Mouse (Mus musculus): ENCODE data around the gene Msh3.

The Msh3 gene

GRCm38 (mm10) chr13:92293883-92294282, 60.9 kb downstream of the Msh3 start:
- Histone ChIP-seq H3K36me3 (ENCODE audit: insufficient read depth, low read length) (peaks cover 45% of the 10 kb centered on the region), H3K4me3 (replicated peaks; ENCODE audit: low read length) (no peak overlapping the region), H3K9me3 (ENCODE audit: low read length) (no peaks in the 10 kb centered on the region), H3K27me3 (ENCODE audit: insufficient read depth, low read length) (no peaks in the 10 kb centered on the region), H3K4me1 (replicated peaks; ENCODE audit: low read depth, low read length) (no peaks in the 10 kb centered on the region)
- no peak for TF ChIP-seq CTCF (conservative IDR thresholded peaks at IDR 0.05; ENCODE audit: low read length)
- no peak for TF ChIP-seq NANOG (IDR thresholded peaks at IDR 0.05; ENCODE audit: borderline replicate concordance, low read length)
- no peak for TF ChIP-seq POU5F1 (IDR thresholded peaks at IDR 0.05; ENCODE audit: borderline replicate concordance, low read length)

- Histone ChIP-seq H3K9me3 (ENCODE audit: low read length) (no peaks in the 10 kb centered on the region), H3K36me3 (ENCODE audit: insufficient read depth, low read length) (peaks cover 44% of the 10 kb centered on the region), H3K4me3 (replicated peaks; ENCODE audit: low read length) (no peak overlapping the region), H3K4me1 (replicated peaks; ENCODE audit: low read depth, low read length) (no peaks in the 10 kb centered on the region), H3K27me3 (ENCODE audit: insufficient read depth, low read length) (no peaks in the 10 kb centered on the region)
- TF ChIP-seq CTCF (conservative IDR thresholded peaks at IDR 0.05; ENCODE audit: low read length) (no peak), NANOG (IDR thresholded peaks at IDR 0.05; ENCODE audit: borderline replicate concordance, low read length) (no peak), POU5F1 (IDR thresholded peaks at IDR 0.05; ENCODE audit: borderline replicate concordance, low read length) (no peak)
Measured at GRCm38 (mm10) chr13:92291605-92292004, 63.2 kb downstream of the Msh3 start.

GRCm38 (mm10) chr13:92277027-92277426, 77.8 kb downstream of the Msh3 start:
- Histone ChIP-seq H3K4me3 (replicated peaks; ENCODE audit: low read length) (no peak overlapping the region), H3K27me3 (ENCODE audit: insufficient read depth, low read length) (no peaks in the 10 kb centered on the region), H3K4me1 (replicated peaks; ENCODE audit: low read depth, low read length) (no peaks in the 10 kb centered on the region), H3K9me3 (ENCODE audit: low read length) (no peaks in the 10 kb centered on the region), H3K36me3 (ENCODE audit: insufficient read depth, low read length) (peaks cover 14% of the 10 kb centered on the region)
- no peak for TF ChIP-seq NANOG (IDR thresholded peaks at IDR 0.05; ENCODE audit: borderline replicate concordance, low read length)

GRCm38 (mm10) chr13:92275292-92275691, 79.5 kb downstream of the Msh3 start:
- Histone ChIP-seq H3K27me3 (ENCODE audit: insufficient read depth, low read length) (no peaks in the 10 kb centered on the region), H3K4me1 (replicated peaks; ENCODE audit: low read depth, low read length) (no peaks in the 10 kb centered on the region), H3K4me3 (replicated peaks; ENCODE audit: low read length) (no peak overlapping the region), H3K9me3 (ENCODE audit: low read length) (no peaks in the 10 kb centered on the region), H3K36me3 (ENCODE audit: insufficient read depth, low read length) (peaks cover 14% of the 10 kb centered on the region)
- TF ChIP-seq CTCF (conservative IDR thresholded peaks at IDR 0.05; ENCODE audit: low read length) (no peak), NANOG (IDR thresholded peaks at IDR 0.05; ENCODE audit: borderline replicate concordance, low read length) (no peak), POU5F1 (IDR thresholded peaks at IDR 0.05; ENCODE audit: borderline replicate concordance, low read length) (no peak)

GRCm38 (mm10) chr13:92274274-92275198, 80.3 kb downstream of the Msh3 start:
- peaks cover 14% of the 10 kb centered on the region for H3K36me3 ChIP-seq (ENCODE audit: insufficient read depth, low read length)
- H3K9me3 ChIP-seq (ENCODE audit: low read length) = no peaks in the 10 kb centered on the region
- no peak overlapping the region for H3K4me3 ChIP-seq (replicated peaks; ENCODE audit: low read length)
- H3K27me3 ChIP-seq (ENCODE audit: insufficient read depth, low read length) = no peaks in the 10 kb centered on the region
- no peaks in the 10 kb centered on the region for H3K4me1 ChIP-seq (replicated peaks; ENCODE audit: low read depth, low read length)
- TF ChIP-seq CTCF (conservative IDR thresholded peaks at IDR 0.05; ENCODE audit: low read length) (no peak), POU5F1 (IDR thresholded peaks at IDR 0.05; ENCODE audit: borderline replicate concordance, low read length) (no peak), NANOG (IDR thresholded peaks at IDR 0.05; ENCODE audit: borderline replicate concordance, low read length) (no peak)

GRCm38 (mm10) chr13:92267076-92267475, 87.7 kb downstream of the Msh3 start:
- Histone ChIP-seq H3K4me3 (replicated peaks; ENCODE audit: low read length) (no peak overlapping the region), H3K9me3 (ENCODE audit: low read length) (no peaks in the 10 kb centered on the region), H3K27me3 (ENCODE audit: insufficient read depth, low read length) (no peaks in the 10 kb centered on the region), H3K4me1 (replicated peaks; ENCODE audit: low read depth, low read length) (0 out of 2 replicates have a peak, but pooled peaks cover 4% of the 10 kb centered on the region), H3K36me3 (ENCODE audit: insufficient read depth, low read length) (peaks cover 18% of the 10 kb centered on the region)
- no peak for TF ChIP-seq POU5F1 (IDR thresholded peaks at IDR 0.05; ENCODE audit: borderline replicate concordance, low read length)
- no peak for TF ChIP-seq CTCF (conservative IDR thresholded peaks at IDR 0.05; ENCODE audit: low read length)
- TF ChIP-seq NANOG (IDR thresholded peaks at IDR 0.05; ENCODE audit: borderline replicate concordance, low read length) = no peak

- Histone ChIP-seq H3K36me3 (ENCODE audit: insufficient read depth, low read length) (peaks cover 38% of the 10 kb centered on the region), H3K4me1 (replicated peaks; ENCODE audit: low read depth, low read length) (0 out of 2 replicates have a peak, but pooled peaks cover 4% of the 10 kb centered on the region), H3K9me3 (ENCODE audit: low read length) (no peaks in the 10 kb centered on the region), H3K4me3 (replicated peaks; ENCODE audit: low read length) (no peak overlapping the region), H3K27me3 (ENCODE audit: insufficient read depth, low read length) (no peaks in the 10 kb centered on the region)
- no peak for TF ChIP-seq NANOG (IDR thresholded peaks at IDR 0.05; ENCODE audit: borderline replicate concordance, low read length)
- TF ChIP-seq CTCF (conservative IDR thresholded peaks at IDR 0.05; ENCODE audit: low read length) = no peak
- TF ChIP-seq POU5F1 (IDR thresholded peaks at IDR 0.05; ENCODE audit: borderline replicate concordance, low read length) = no peak
Measured at GRCm38 (mm10) chr13:92263566-92263965, 91.2 kb downstream of the Msh3 start.

- H3K4me1 ChIP-seq (replicated peaks; ENCODE audit: low read depth, low read length) = no peaks in the 10 kb centered on the region
- H3K27me3 ChIP-seq (ENCODE audit: insufficient read depth, low read length) = no peaks in the 10 kb centered on the region
- TF ChIP-seq CTCF (conservative IDR thresholded peaks at IDR 0.05; ENCODE audit: low read length) (no peak), POU5F1 (IDR thresholded peaks at IDR 0.05; ENCODE audit: borderline replicate concordance, low read length) (no peak), NANOG (IDR thresholded peaks at IDR 0.05; ENCODE audit: borderline replicate concordance, low read length) (no peak)
- no peaks in the 10 kb centered on the region for H3K9me3 ChIP-seq (ENCODE audit: low read length)
- peaks cover 44% of the 10 kb centered on the region for H3K36me3 ChIP-seq (ENCODE audit: insufficient read depth, low read length)
- H3K4me3 ChIP-seq (replicated peaks; ENCODE audit: low read length) = no peak overlapping the region
Measured at GRCm38 (mm10) chr13:92261329-92261728, 93.5 kb downstream of the Msh3 start.
